Mouse (Mus musculus): ENCODE data around the gene Zfp286.

Zfp286 gene

GRCm38 (mm10) chr11:62788935-62789616 lies at the start of gene Zfp286:
Zfp286 (minus strand) TSS chr11:62789462.
- DNase-seq (ENCODE audit: extremely low read depth, low read depth), result no peak

- DNase-seq (ENCODE audit: extremely low read depth, low read depth), result no peak
Observed at GRCm38 (mm10) chr11:62831906-62832305, 42.6 kb upstream of the Zfp286 start.

DNA sequence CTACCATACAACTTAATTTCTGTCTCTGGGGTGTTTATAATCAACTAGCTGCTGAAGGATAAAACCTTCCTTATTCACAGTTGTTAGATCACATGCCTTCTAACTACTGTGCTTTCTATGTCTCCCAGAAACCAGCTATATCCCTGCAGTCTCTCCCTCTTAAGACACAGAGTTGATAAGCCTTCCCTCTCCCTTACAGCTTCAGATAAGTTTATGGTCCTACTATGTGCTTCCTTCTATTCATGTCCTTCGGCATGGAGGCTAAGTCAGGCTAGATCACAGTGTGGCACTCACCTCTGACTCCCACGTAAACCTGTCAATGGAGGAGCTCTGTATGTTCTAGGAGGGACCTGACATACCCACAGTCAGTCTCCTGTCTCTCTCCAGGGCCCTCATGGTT lies 41.1 kb upstream of the Zfp286 start:
- DNase-seq (ENCODE audit: extremely low read depth, low read depth), result no peak

- no peak for DNase-seq (ENCODE audit: extremely low read depth, low read depth)
Observed at GRCm38 (mm10) chr11:62827911-62828310, 38.6 kb upstream of the Zfp286 start.

DNA sequence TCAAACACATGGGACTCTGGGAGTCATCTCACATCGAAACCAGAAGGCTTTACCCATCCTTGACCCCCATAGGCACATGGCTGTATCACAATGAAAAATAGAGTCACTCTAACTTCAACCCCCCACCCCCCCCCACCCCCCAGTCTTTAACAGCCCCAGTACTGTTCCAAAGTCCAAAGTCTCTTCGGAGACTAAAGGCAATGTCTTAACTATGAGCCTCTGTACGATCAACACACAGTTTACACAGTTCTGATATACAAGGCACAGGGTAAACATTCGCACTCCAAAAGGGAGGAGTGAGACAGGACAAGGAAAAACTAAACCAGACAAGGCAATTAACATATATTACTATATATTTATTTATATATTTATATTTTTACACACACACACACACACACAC lies 37.9 kb upstream of the Zfp286 start:
- DNase-seq (ENCODE audit: extremely low read depth, low read depth), result no peak

GRCm38 (mm10) chr11:62826106-62826733 lies 37.0 kb upstream of the Zfp286 start:
- DNase-seq (ENCODE audit: extremely low read depth, low read depth), result no peak

DNA sequence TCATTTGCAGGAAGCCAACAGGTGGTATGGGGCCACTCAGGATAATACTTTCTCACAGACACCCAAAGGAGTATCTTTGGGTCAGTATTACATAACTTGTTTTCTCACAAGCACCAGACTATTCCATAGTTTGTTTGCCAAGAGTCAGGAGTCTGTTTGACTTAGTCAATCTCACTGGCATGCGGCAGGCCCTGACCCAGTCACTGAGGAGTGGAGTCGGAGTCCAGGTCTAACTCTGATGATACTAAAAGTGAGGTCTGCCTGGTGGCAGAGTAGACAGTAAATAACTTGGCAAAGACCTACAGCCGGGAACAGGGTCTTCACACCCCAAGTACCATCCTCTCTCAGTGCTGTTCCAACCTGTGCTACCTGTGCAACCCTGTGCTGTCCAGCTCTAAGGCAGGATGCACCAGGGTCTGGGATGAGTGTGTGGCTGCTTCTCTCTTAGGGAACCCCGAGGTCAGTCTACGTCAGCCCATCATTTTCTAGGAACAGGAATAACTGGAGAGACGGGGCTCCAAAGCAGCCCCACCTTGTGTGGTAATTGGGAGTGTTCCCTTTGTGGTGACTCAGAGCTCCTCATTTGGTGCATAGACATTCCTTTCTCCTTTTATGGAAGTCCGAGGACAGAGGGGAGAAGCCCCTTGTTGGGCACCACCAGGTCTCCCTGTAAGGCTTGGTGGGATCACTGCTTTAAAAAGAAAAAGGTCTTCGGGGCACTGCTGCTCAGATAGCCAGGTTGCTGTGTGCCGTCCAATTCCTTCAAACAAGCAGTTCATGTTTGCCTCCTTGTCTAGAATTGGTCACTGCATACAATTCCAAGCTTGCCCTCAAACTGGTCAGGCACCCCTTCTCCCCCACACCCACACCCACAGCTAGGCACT lies 36.2 kb upstream of the Zfp286 start:
- no peak for DNase-seq (ENCODE audit: extremely low read depth, low read depth)

DNA sequence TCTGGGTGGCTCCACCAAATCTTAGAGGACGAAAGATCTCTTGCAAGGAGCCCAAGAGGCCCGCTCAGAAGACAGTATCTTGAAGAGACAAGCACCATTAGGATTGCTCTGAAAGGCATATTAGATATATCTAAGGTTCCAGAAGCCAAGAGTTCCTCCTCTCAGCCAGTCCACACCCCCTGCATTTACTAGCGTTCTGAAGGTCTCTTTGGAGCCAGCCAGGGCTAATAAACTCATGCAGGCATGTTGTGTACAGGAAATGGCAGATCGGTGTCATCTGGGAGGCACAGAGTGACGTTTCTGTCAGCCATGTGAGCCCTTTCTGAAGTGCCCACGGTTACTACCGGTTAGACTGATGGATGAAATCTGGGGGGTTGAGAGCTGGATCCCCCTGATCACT lies 34.9 kb upstream of the Zfp286 start:
- peak; percentile 45 for DNase-seq (ENCODE audit: extremely low read depth, low read depth)

DNA sequence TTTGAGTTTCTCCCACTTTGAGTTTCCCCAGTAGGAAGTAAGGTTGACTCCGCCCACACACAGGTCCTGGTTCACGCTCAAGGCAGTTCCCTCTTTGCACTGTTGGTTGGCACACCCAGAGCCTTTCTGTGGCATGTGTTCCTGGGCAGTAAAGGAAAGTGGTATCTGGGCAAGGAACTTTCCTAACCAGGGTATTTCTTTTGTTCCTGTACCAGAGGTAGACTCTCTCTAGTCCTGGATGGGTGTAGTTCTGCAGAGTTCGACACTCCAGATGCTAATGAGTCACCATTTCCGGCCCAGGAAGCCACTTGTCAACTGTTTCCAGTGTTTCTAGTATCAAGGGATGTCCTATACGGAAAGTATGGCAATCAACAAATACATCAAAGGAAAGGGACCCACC lies 32.6 kb upstream of the Zfp286 start:
- DNase-seq (ENCODE audit: extremely low read depth, low read depth), result no peak

DNA sequence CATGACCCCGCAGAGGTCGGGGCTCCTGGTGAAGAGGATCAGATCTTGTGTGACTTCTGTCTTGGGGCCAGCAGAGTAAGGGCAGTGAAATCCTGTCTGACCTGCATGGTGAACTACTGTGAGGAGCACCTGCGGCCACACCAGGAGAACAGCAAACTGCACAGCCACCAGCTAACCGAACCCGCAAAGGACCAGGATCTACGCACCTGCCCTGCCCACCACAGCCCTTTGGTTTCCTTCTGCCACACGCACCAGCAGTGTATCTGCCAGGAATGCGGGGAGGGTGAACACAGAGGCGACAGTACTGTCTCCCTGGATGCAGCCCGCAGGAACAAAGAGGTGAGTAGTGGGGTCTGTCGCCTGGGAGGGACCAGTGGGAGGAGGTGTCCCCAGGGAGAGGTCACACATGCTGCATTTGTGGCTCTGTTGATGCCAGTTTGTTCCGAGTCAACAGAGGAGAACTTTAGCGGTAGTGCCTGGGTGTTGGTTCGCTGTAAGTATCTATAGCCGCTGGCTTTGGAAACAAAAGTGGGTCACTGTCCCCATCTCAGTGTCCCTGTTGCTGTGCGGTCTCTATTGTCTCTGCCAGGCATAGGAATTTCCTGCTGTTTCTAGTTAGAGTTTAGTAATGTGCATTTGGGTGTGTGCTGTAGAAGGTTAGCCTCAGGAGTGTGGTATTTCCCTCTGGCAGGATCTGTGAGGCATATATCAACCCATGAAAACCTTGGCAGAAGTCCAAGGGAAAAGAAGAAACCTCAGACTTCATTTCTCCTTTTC lies 31.6 kb upstream of the Zfp286 start:
- DNase-seq (ENCODE audit: extremely low read depth, low read depth), result peak; percentile 47

DNA sequence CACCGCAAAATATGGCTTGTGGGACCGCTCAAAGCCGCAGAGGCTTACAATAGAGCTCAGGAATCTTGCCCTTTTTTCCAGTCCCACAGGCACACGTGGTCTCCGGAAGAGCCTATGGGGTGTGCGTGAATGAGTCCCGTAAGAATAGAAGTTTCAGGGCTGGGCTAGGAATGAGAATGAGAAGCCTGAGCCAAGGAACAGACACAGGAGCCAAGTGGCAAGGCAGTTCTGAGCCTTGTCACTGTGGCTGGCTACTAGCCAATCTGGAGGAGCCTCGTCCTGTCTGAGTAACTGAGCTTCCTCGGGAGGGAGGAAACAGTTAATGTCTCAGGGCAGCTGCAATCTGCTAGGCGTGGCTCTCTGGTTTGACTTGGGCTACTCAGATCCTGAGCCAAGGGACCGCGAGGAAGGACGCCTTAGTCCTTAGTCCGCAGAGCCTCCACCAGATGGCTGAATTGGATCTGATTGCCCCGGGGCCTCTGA lies 30.8 kb upstream of the Zfp286 start, which contains the start of gene Trim16:
Trim16 (plus strand) TSS at position 173 of the 483 bp plus-strand sequence.
- DNase-seq (ENCODE audit: extremely low read depth, low read depth), result peak; percentile 93

DNA sequence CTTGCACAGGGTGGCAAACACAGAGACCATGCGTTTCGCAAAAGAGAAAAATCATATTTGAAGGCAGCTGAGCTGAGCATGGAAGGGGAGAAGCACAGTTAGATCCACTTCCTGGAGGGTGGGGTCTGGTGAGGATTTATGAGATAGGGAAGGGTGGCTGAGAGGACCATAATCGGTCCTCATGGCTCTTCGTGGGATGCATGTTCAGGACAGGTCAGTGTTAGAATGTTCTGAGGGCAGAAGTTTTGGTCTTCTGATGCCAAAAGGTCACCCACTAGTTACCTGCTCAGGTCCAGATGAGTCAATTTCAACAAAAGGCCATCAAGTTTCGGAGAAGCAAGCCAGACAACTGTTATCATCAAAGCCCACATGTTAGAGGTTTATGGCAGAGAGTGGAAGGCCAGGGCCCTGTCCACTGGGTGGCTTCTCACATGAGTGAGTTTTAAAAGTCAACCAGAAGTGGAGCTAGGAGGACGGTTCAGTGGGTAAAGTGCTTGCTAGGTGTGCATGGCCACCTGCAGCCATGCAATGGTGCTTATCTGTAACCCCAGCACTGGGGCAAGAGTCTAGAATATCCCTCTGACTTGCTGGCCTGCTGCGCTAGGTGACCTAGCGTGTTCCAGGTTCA lies 29.9 kb upstream of the Zfp286 start:
- DNase-seq (ENCODE audit: extremely low read depth, low read depth), result no peak

- no peak for DNase-seq (ENCODE audit: extremely low read depth, low read depth)
Observed at GRCm38 (mm10) chr11:62816591-62816990, 27.3 kb upstream of the Zfp286 start.

- DNase-seq (ENCODE audit: extremely low read depth, low read depth), result no peak
Observed at GRCm38 (mm10) chr11:62815438-62815837, 26.2 kb upstream of the Zfp286 start.

GRCm38 (mm10) chr11:62814625-62815024 lies 25.4 kb upstream of the Zfp286 start:
- no peak for DNase-seq (ENCODE audit: extremely low read depth, low read depth)

GRCm38 (mm10) chr11:62813970-62814624 lies 24.8 kb upstream of the Zfp286 start:
- no peak for DNase-seq (ENCODE audit: extremely low read depth, low read depth)

- no peak for DNase-seq (ENCODE audit: extremely low read depth, low read depth)
Observed at GRCm38 (mm10) chr11:62813497-62813896, 24.2 kb upstream of the Zfp286 start.

DNA sequence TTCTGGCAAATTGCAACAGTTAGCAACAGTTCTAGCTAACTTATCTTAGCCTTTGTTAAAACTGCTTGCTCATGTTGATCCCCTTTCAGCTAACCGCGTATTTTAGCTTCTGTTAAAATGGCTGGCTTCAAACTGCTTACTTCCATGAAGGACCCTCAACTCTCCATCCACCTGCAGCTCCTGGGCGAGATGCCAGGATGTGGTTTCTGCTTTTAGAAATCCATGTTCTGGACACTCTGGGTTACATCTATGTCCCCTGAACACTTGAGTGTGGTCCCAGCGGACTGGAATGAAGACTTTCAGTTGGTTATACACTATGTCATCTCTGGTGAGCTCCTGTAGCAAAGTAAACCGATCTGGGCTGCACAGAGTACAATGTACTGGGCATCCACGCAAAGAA lies 23.0 kb upstream of the Zfp286 start:
- no peak for DNase-seq (ENCODE audit: extremely low read depth, low read depth)

DNA sequence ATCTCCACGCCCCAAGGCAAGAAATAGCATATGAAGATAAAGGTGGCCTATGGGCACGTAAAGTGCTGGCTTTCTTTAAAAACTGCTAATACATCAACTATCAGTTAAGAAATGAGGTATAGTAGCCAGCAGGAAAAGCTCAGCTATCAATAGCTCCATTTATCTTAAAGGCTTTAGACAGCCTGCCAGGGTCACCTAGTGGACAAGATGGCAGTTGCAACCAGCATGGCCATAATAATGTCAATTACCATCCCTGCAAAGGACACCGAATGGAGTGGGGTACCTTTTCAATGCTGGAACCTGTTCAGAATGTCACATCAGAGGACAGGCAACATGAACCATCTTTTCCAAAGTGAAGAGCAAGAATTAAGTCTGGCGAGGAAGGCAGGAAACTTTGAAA lies 19.9 kb upstream of the Zfp286 start:
- no peak for DNase-seq (ENCODE audit: extremely low read depth, low read depth)

DNA sequence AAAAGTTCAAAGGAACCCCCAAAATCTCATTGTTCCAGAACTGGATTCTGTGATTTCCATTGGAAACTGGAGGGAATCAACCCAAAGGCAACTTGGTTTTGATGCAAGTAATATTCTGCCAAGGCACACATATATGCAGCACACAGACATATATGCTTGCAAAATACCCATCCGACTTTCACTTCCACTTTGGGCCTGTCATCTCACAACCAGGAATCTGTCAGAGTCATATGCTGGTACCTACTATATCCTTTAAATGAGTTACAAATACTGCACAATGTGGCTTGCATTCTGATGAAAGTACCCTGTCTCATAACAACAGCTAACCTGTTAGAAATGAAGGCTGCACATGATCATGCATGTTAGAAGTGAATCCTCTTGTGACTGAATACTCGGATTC lies 18.7 kb upstream of the Zfp286 start:
- no peak for DNase-seq (ENCODE audit: extremely low read depth, low read depth)
